Mouse (Mus musculus) myocyte (in vitro differentiated cells): ENCODE measurements around the gene Tnnc2.

Source experiments
- CEBPB ChIP-seq: IDR thresholded peaks from 2 replicates; pipeline ENCODE4 v1.6.1; 2011; ENCODE audit warnings: mild to moderate bottlenecking, moderate library complexity; ENCODE audit not compliant: poor library complexity, insufficient read depth, severe bottlenecking
- E2F4 ChIP-seq: IDR thresholded peaks from one replicate; pipeline ENCODE4 v1.6.1; 2011; ENCODE audit warnings: mild to moderate bottlenecking, control low read depth, moderate library complexity; ENCODE audit not compliant: insufficient read depth
- MYOD1 ChIP-seq, 3 experiments: IDR thresholded peaks; one replicate each; pipeline ENCODE4 v1.6.1; 2011; ENCODE audit warnings: control low read depth in 2 of 3, low read depth in 2 of 3, mild to moderate bottlenecking in 2 of 3, moderate library complexity in 1 of 3; ENCODE audit not compliant: insufficient read length in 2 of 3, control insufficient read depth in 1 of 3
- POLR2A ChIP-seq: IDR thresholded peaks from one replicate; pipeline ENCODE4 v1.6.1; 2011; ENCODE audit warnings: low read depth, mild to moderate bottlenecking, control low read depth, moderate library complexity; ENCODE audit not compliant: insufficient read length

DNA sequence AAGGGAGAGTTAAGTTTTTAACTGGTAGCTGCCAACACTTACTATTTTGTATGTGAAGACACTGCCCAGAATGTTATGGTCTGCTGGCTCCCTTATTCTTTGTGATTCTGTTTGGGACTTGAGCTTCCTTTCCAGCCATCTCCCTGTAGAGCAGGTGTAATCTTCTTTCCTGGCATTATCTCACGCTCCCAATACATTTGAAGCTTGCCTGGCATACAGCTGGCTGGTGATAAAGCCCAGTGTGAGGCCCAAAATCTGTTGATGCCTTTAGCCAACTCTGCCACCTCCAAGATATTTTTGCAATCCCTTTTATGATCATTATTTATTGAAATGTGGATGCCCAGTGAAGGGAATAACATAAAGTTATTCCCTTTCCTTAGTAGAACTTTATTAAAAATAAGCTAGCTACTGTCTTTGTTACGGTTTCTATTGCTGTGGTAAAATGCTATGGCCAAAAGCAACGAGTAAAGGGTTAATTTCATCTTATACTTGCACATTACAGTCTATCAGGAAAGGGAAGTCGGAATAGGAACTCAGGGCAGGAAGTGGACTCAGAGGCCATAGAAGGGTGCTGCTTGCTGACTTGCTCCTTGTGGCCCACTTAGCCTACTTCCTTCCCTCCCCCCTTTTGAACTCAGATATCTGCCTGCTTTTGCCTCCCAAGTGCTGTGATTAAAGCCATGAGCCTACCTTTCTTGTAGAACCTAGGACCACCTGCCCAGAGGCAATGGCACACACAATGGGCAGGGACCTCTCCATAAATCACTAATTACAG, 19.5 kb downstream of the Tnnc2 start:
- no peak for TF ChIP-seq POLR2A
- no peak for TF ChIP-seq CEBPB
- TF ChIP-seq E2F4 = no peak
- no peak for TF ChIP-seq MYOD1 (IDR thresholded peaks at IDR 0.05; ENCODE audit: control insufficient read depth in 1 of 3, insufficient read length in 2 of 3, low read depth in 2 of 3)
